Mouse (Mus musculus) CH12.LX (cell line): ENCODE results near the gene Trim66. TPM values are rescaled to one million over a fixed set of nuclear protein-coding genes. Genes with fewer than 3 reads are reported as not detected.

Experiments used
- DNase-seq: peaks from one replicate; pipeline ENCODE4 v3.0.0-alpha.2; 2013; ENCODE audit errors: extremely low read depth
- H3K27ac ChIP-seq: 2 replicates; pipeline ENCODE4 v1.5.1; 2012; ENCODE audit warnings: low read depth, mild to moderate bottlenecking, control low read depth, moderate library complexity; ENCODE audit not compliant: insufficient read depth
- H3K27me3 ChIP-seq: replicated peaks from 2 replicates; pipeline ENCODE3; 2012; ENCODE audit warnings: inconsistent platforms
- H3K36me3 ChIP-seq, 2 experiments: replicated peaks in 1 of 2; 2 replicates each; pipeline versions ENCODE3 to v1.6.1; 2012; ENCODE audit warnings: inconsistent platforms in 1 of 2, low read length in 1 of 2, mild to moderate bottlenecking in 1 of 2, mixed read lengths in 1 of 2, moderate library complexity in 1 of 2; ENCODE audit not compliant: control insufficient read depth in 1 of 2, insufficient read depth in 1 of 2
- H3K4me1 ChIP-seq, 2 experiments: 2 replicates each; pipeline ENCODE4 v1.6.1; 2012; ENCODE audit warnings: inconsistent platforms in 1 of 2, moderate library complexity in 1 of 2; ENCODE audit not compliant: insufficient read depth in 2 of 2, control insufficient read depth in 1 of 2
- H3K4me2 ChIP-seq: 2 replicates; pipeline ENCODE4 v1.6.1; 2012; ENCODE audit warnings: low read depth, mild to moderate bottlenecking, control low read depth; ENCODE audit not compliant: poor library complexity, insufficient read depth, severe bottlenecking
- H3K4me3 ChIP-seq, 3 experiments: fragments of 150-350 bp in 1 of 3; sonication (generic) in 1 of 3; replicated peaks in 1 of 3; 2 replicates each; pipeline versions ENCODE3 to v1.5.1; 2011 to 2012; ENCODE audit warnings: low read depth in 2 of 3, low read length in 2 of 3, mild to moderate bottlenecking in 2 of 3, moderate library complexity in 2 of 3, control low read depth in 1 of 3, improper control_type of control experiment in 1 of 3, inconsistent platforms in 1 of 3, mixed read lengths in 1 of 3; ENCODE audit not compliant: poor library complexity in 1 of 3
- H3K79me2 ChIP-seq: replicated peaks from 2 replicates; pipeline ENCODE4 v1.6.1; 2012; ENCODE audit warnings: mild to moderate bottlenecking, moderate library complexity; ENCODE audit not compliant: control insufficient read depth, poor library complexity, insufficient read depth, severe bottlenecking; ENCODE audit errors: extremely low read depth
- H3K9ac ChIP-seq: 2 replicates; pipeline ENCODE4 v1.6.1; 2012; ENCODE audit warnings: low read depth, mild to moderate bottlenecking, control low read depth, moderate library complexity; ENCODE audit not compliant: insufficient read depth
- H3K9me3 ChIP-seq: replicated peaks from 2 replicates; pipeline ENCODE3; 2012; ENCODE audit warnings: low read length, inconsistent platforms, mixed read lengths
- BHLHE40 ChIP-seq: IDR thresholded peaks from 2 replicates; pipeline ENCODE4 v1.6.1; 2011; ENCODE audit warnings: mild to moderate bottlenecking, low read depth, low read length, improper control_type of control experiment
- CHD2 ChIP-seq: IDR thresholded peaks from 2 replicates; pipeline ENCODE4 v1.6.1; 2011; ENCODE audit warnings: low read length, improper control_type of control experiment
- E2F4 ChIP-seq: IDR thresholded peaks from 2 replicates; pipeline ENCODE4 v1.6.1; 2011; ENCODE audit warnings: low read depth, low read length, improper control_type of control experiment; ENCODE audit not compliant: insufficient replicate concordance
- ELF1 ChIP-seq: IDR thresholded peaks from 2 replicates; pipeline ENCODE4 v1.6.1; 2014; ENCODE audit warnings: low read depth, mild to moderate bottlenecking, inconsistent platforms, low read length, improper control_type of control experiment
- ETS1 ChIP-seq: conservative IDR thresholded peaks from 2 replicates; pipeline ENCODE4 v1.6.1; 2012; ENCODE audit warnings: low read depth, mild to moderate bottlenecking, inconsistent platforms, low read length, improper control_type of control experiment, moderate library complexity
- GABPA ChIP-seq: IDR thresholded peaks from 2 replicates; pipeline ENCODE4 v1.6.1; 2012; ENCODE audit warnings: low read depth, low read length, improper control_type of control experiment, inconsistent platforms; ENCODE audit not compliant: insufficient replicate concordance
- JUND ChIP-seq: conservative IDR thresholded peaks from 2 replicates; pipeline ENCODE4 v1.6.1; 2011; ENCODE audit warnings: low read depth, low read length, improper control_type of control experiment
- KAT2A ChIP-seq: IDR thresholded peaks from 2 replicates; pipeline ENCODE4 v1.6.1; 2012; ENCODE audit warnings: low read length, improper control_type of control experiment, inconsistent platforms; ENCODE audit not compliant: insufficient replicate concordance
- MAZ ChIP-seq: IDR thresholded peaks from 2 replicates; pipeline ENCODE4 v1.6.1; 2012; ENCODE audit warnings: low read depth, mild to moderate bottlenecking, inconsistent platforms, low read length, improper control_type of control experiment, moderate library complexity
- MEF2A ChIP-seq: IDR thresholded peaks from 2 replicates; pipeline ENCODE4 v1.6.1; 2014; ENCODE audit warnings: low read depth, mild to moderate bottlenecking, inconsistent platforms, low read length, improper control_type of control experiment, borderline replicate concordance
- MXI1 ChIP-seq: IDR thresholded peaks from 2 replicates; pipeline ENCODE4 v1.6.1; 2011; ENCODE audit warnings: mild to moderate bottlenecking, low read depth, low read length, improper control_type of control experiment
- MYC ChIP-seq: IDR thresholded peaks from 2 replicates; pipeline ENCODE4 v1.6.1; 2011; ENCODE audit warnings: low read depth, mild to moderate bottlenecking, improper control_type of control experiment, low read length
- NELFE ChIP-seq: IDR thresholded peaks from 2 replicates; pipeline ENCODE4 v1.6.1; 2011; ENCODE audit warnings: low read depth, low read length, improper control_type of control experiment
- PAX5 ChIP-seq: IDR thresholded peaks from 2 replicates; pipeline ENCODE4 v1.6.1; 2012; ENCODE audit warnings: low read length, inconsistent platforms, mixed read lengths
- POLR2A ChIP-seq: IDR thresholded peaks from 2 replicates; pipeline ENCODE4 v1.6.1; 2011; ENCODE audit warnings: low read depth, mild to moderate bottlenecking, improper control_type of control experiment, low read length
- POLR2AphosphoS2 ChIP-seq: IDR thresholded peaks from 2 replicates; pipeline ENCODE4 v1.6.1; 2011; ENCODE audit warnings: low read depth, low read length, improper control_type of control experiment
- RCOR1 ChIP-seq: conservative IDR thresholded peaks from 2 replicates; pipeline ENCODE4 v1.6.1; 2012; ENCODE audit warnings: low read depth, mild to moderate bottlenecking, inconsistent platforms, low read length, improper control_type of control experiment
- SMC3 ChIP-seq: IDR thresholded peaks from 2 replicates; pipeline ENCODE4 v1.6.1; 2011; ENCODE audit warnings: low read depth, low read length, improper control_type of control experiment
- ZKSCAN1 ChIP-seq: IDR thresholded peaks from 2 replicates; pipeline ENCODE4 v1.6.1; 2012; ENCODE audit warnings: low read depth, inconsistent platforms, low read length, improper control_type of control experiment, borderline replicate concordance
- ZMIZ1 ChIP-seq: IDR thresholded peaks from 2 replicates; pipeline ENCODE4 v1.6.1; 2012; ENCODE audit warnings: low read depth, mild to moderate bottlenecking, inconsistent platforms, low read length, improper control_type of control experiment
- dilution Hi-C: fragments of 300-500 bp; cut with MboI; formaldehyde crosslinking; loops from 2 replicates; pipeline ENCODE4 v1.14.3; 2020; ENCODE audit warnings: low sequenced_read_pairs; ENCODE audit not compliant: extremely low pct_unique_long_range_greater_than_20kb, extremely low pct_ligation_motif_present
- in situ Hi-C: fragments of 300-500 bp; cut with MboI; formaldehyde crosslinking; loops from 3 replicates; pipeline ENCODE4 v1.14.3; 2019; ENCODE audit warnings: low sequenced_read_pairs, low pct_ligation_motif_present, low pct_unique_long_range_greater_than_20kb, mixed read lengths
- polyA plus RNA-seq: library from polyadenylated mRNA; unstranded; fragments of >175 nt; gene quantifications from 2 replicates; pipeline ENCODE4 v1.2.1, GENCODE M21; 2012; ENCODE audit warnings: low read depth; ENCODE audit not compliant: insufficient read length
- total RNA-seq, 2 experiments: library from RNA; depleted of rRNA; stranded (reverse); fragments of 300-350 nt in 1 of 2; fragments of >200 nt in 1 of 2; gene quantifications; 2 replicates each; pipeline ENCODE4 v1.2.3; 2012 to 2014

Trim66 gene
- total and polyA plus RNA-seq, 3 experiments, result 0.08 to 0.67 (median 0.12) TPM

DNA sequence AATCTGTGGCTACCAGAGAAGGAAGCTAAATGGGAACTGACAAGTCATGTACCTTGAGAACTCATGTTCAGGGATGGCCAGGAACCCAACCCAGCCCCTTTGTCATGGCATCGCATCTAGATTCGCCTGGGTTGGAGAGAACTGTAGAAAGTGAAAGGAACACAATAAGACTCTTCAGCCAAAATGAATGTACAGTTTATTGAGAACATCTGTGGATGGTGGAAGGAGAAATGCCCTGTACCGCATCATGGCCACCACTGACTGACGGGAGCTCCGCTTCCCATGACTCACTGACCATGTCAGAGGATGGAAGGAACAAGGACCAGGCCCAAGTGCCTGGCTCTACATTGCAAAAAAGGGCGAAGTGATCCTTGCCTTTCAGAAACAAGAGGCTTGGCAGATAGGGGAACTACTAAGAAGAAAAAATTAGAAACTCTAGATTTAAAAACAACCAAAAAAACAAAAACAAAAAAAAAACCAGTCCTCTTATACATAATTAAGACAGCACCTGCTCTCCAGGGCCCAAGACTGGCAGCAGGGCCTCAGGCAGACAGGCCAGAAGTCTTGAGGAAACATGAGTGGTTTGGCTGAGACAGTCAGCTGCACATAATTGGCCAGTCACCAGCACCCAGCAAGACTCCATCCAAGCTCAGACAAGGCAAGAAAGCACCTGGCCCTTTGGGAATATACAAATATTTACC lies 16.0 kb upstream of the Trim66 start:
- Histone ChIP-seq H3K36me3 (peaks cover 52 to 81% of the 10 kb centered on the region in 2 experiments), H3K79me2 (peaks cover 36% of the 10 kb centered on the region), H3K4me1 (peaks cover 0 to 40% of the 10 kb centered on the region in 2 experiments; a peak in 2 of 4 replicates), H3K9ac (no peak overlapping the region), H3K4me2 (no peak overlapping the region), H3K4me3 (no peak overlapping the region), H3K27me3 (no peaks in the 10 kb centered on the region), H3K27ac (no peak overlapping the region; the same call in 1 of the 2 replicates), H3K9me3 (no peaks in the 10 kb centered on the region)
- DNase-seq, result no peak
- no peak for TF ChIP-seq PAX5
- peak; percentile 98 for TF ChIP-seq POLR2AphosphoS2
- peak; percentile 78; the same call in 1 of the 2 replicates for TF ChIP-seq ZMIZ1
- TF ChIP-seq RCOR1, result 0 out of 2 replicates have a peak, but pooled peaks have one; percentile 60
- TF ChIP-seq MXI1, result peak; percentile 28; the same call in 1 of the 2 replicates
- peak; percentile 25 for TF ChIP-seq CHD2
- TF ChIP-seq KAT2A, result no peak
- no peak for TF ChIP-seq MAZ
- TF ChIP-seq SMC3, result peak; percentile 1; the same call in 1 of the 2 replicates
- TF ChIP-seq NELFE, result peak; percentile 46; the same call in 1 of the 2 replicates
- peak; percentile 54 for TF ChIP-seq POLR2A
- no peak for TF ChIP-seq E2F4
- no peak for TF ChIP-seq ZKSCAN1
- dilution Hi-C loops, result no loop called here
- in situ Hi-C loops, result loop anchor here (10.0 kb wide), 1 partner anchor 181 kb away; the partner anchor contains the start of genes Akip1 and St5

DNA sequence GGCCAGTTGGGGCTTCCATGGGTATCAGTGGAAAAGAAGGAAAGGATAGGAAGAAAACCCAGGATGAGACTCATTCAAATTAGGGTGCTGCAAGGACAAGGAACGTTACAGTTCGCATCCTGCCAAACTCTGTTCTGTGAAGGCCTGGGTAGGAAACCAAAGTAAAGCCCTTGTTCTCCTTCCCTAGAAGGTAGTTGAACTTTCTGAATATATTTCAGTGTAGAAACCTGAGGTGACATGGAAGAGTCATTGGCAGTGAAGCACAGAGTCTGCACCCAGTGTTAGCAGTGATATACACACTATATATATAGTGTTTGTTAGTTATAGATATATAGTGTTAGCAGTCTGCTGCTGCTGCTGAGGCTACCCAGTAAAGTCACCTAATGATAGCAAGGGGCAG lies 15.4 kb upstream of the Trim66 start:
- H3K4me2 ChIP-seq, result no peak overlapping the region
- no peak overlapping the region for H3K27ac ChIP-seq
- H3K9me3 ChIP-seq, result no peaks in the 10 kb centered on the region
- H3K36me3 ChIP-seq, result peaks cover 52 to 78% of the 10 kb centered on the region in 2 experiments
- in situ Hi-C loops (loop anchor here (10.0 kb wide), 1 partner anchor 181 kb away; the partner anchor contains the start of genes Akip1 and St5), dilution Hi-C loops (no loop called here)
- H3K79me2 ChIP-seq, result peaks cover 36% of the 10 kb centered on the region
- no peak overlapping the region for H3K4me3 ChIP-seq
- no peak overlapping the region for H3K9ac ChIP-seq
- TF ChIP-seq MYC (no peak), ELF1 (no peak), GABPA (no peak), MEF2A (no peak), ETS1 (no peak), JUND (no peak), BHLHE40 (no peak), SMC3 (no peak), RCOR1 (no peak), POLR2A (no peak; the same call in 1 of the 2 replicates), CHD2 (no peak)
- peaks cover 0 to 35% of the 10 kb centered on the region in 2 experiments; a peak in 2 of 4 replicates for H3K4me1 ChIP-seq
- H3K27me3 ChIP-seq, result no peaks in the 10 kb centered on the region
- no peak for DNase-seq
